ENCODE assay signal across 8 mouse cellular contexts in the genomic region with DNA sequence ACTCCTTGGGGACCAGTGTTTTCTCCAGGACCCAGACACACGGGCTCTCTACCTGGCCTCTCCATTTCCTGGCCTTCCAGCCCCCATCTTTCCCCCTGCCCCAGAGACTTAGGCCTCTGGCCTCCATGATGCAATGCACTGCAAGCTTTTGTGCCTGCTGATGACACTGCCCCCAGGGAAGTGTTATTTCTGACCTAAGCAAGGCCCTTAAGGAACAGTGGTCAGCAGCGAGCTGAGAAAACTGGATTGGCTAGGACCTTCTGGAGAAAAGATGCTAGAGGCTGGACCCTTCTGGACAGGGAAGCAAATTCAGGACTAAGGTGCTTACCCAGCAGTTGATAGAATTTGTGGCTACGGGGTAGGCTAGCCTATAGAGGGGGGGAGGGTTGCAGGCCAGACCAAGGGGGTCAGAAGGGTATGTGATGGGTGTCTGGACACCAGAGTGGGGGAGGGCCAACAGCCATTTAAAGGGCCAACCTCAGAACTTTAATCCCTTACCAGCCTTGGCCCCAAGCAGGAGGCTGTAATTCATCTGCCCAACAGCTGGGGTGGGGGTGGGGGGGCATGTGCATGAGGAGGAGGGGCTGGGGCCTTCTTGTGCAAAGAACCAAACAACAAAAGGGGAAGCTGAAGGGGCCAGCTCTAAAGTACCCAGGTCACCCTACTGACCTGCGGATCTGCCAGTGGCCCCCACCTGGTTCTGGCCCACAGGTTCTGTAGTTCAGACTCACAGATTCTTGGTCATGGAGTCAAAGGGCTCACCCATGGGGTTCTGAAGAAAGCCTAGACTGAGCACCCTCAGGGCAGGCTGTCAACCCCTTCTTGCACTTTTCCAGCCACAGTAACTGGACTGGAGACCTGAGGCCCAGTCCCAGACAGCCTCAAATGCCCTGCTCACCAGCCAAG. TPM values are rescaled to one million over a fixed set of nuclear protein-coding genes. Genes with fewer than 3 reads are reported as not detected.
DNase-seq lines count a peak whose midpoint lies in the region; ATAC-seq and TF ChIP-seq lines count a peak whose summit lies in the region.

No protein-coding gene starts in this region.

- H3K9ac ChIP-seq in hindbrain, embryonic 14.5 days = peak overlapping the region; percentile 99
- H3K9ac ChIP-seq in midbrain, embryonic 11.5 days (ENCODE audit: low read length) = peak overlapping the region; percentile 99

- H3K9me3 ChIP-seq in hindbrain, embryonic 14.5 days (ENCODE audit: control insufficient read depth, low read length) = no peaks in the 10 kb centered on the region
- no peaks in the 10 kb centered on the region for H3K9me3 ChIP-seq in midbrain, embryonic 11.5 days (ENCODE audit: control insufficient read depth, low read length)

- 63% methylated on average over 4 of the region's 4 CpGs for WGBS in spleen, adult 2 months
- WGBS in hindbrain, embryonic 14.5 days = 2% methylated on average over 4 of the region's 4 CpGs
- WGBS in midbrain, embryonic 11.5 days = 11% methylated on average over 4 of the region's 4 CpGs

- TF ChIP-seq CTCF in spleen, adult 2 months (IDR thresholded peaks at IDR 0.05; ENCODE audit: extremely low read depth, insufficient read depth, insufficient read length, insufficient replicate concordance) = no peak

- no peaks in the 10 kb centered on the region for H3K27me3 ChIP-seq in spleen, adult 2 months (ENCODE audit: control insufficient read depth, insufficient read depth, low read length)
- no peaks in the 10 kb centered on the region for H3K27me3 ChIP-seq in hindbrain, embryonic 14.5 days (ENCODE audit: control insufficient read depth, insufficient read depth, low read length)
- no peaks in the 10 kb centered on the region for H3K27me3 ChIP-seq in midbrain, embryonic 11.5 days (ENCODE audit: control insufficient read depth, insufficient read depth, low read length)

- peaks cover 11% of the 10 kb centered on the region; the same call in 1 of the 2 replicates for H3K4me1 ChIP-seq in spleen, adult 2 months (ENCODE audit: control insufficient read depth, insufficient read depth, insufficient read length)
- peaks cover 56% of the 10 kb centered on the region for H3K4me1 ChIP-seq in hindbrain, embryonic 14.5 days (replicated peaks; ENCODE audit: control insufficient read depth, insufficient read depth, low read length)
- peaks cover 53% of the 10 kb centered on the region for H3K4me1 ChIP-seq in midbrain, embryonic 11.5 days (ENCODE audit: control insufficient read depth, insufficient read depth, low read length)

- TF ChIP-seq POLR2A in spleen, adult 2 months (IDR thresholded peaks at IDR 0.05; ENCODE audit: low read depth, low read length) = no peak

- peak overlapping the region; percentile 32; the same call in 1 of the 2 replicates for H3K27ac ChIP-seq in spleen, adult 2 months (ENCODE audit: insufficient read depth, low read length)
- peak overlapping the region; percentile 100 for H3K27ac ChIP-seq in hindbrain, embryonic 14.5 days
- peak overlapping the region; percentile 99 for H3K27ac ChIP-seq in midbrain, embryonic 11.5 days (ENCODE audit: low read depth, low read length)

- peak overlapping the region; percentile 99 for H3K4me2 ChIP-seq in hindbrain, embryonic 14.5 days (replicated peaks)
- H3K4me2 ChIP-seq in midbrain, embryonic 11.5 days = peak overlapping the region; percentile 91

- ATAC-seq in hindbrain, embryonic 14.5 days (ENCODE audit: low FRiP score) = no peak
- ATAC-seq in midbrain, embryonic 11.5 days (ENCODE audit: low FRiP score) = no peak

- no peaks in the 10 kb centered on the region for H3K36me3 ChIP-seq in spleen, adult 2 months (ENCODE audit: control insufficient read depth, insufficient read depth, low read length)
- peaks cover 21% of the 10 kb centered on the region for H3K36me3 ChIP-seq in hindbrain, embryonic 14.5 days (replicated peaks; ENCODE audit: control insufficient read depth, insufficient read depth)
- H3K36me3 ChIP-seq in midbrain, embryonic 11.5 days (ENCODE audit: control insufficient read depth, insufficient read depth, low read length) = no peaks in the 10 kb centered on the region

- no peak overlapping the region; the same call in 1 of the 2 replicates for H3K4me3 ChIP-seq in spleen, adult 2 months (ENCODE audit: extremely low read depth, insufficient read depth, insufficient read length)
- H3K4me3 ChIP-seq in hindbrain, embryonic 14.5 days (replicated peaks; ENCODE audit: low read length) = peak overlapping the region; percentile 65
- H3K4me3 ChIP-seq in midbrain, embryonic 11.5 days (ENCODE audit: low read depth, low read length) = peak overlapping the region; percentile 84

- DNase-seq in cerebellum, adult 11-12 months = peak; percentile 61
- no peak for DNase-seq in cerebellum, postnatal 36 days
- DNase-seq in spleen, adult 2 months (ENCODE audit: low read depth in 1 of 2, low spot score in 2 of 2) = no peak
- no peak for DNase-seq in spleen, postnatal 14 days (ENCODE audit: low spot score in 2 of 2)
- DNase-seq in hindbrain, embryonic 14.5 days (ENCODE audit: low spot score) = no peak
- DNase-seq in midbrain, embryonic 11.5 days (ENCODE audit: low spot score, missing footprints) = no peak
- DNase-seq in Muller cell, postnatal 12 days (ENCODE audit: inconsistent ontology term) = no peak
- DNase-seq in right cerebral cortex, postnatal 36 days (ENCODE audit: low spot score in 2 of 2) = no peak

RNA-seq across cellular contexts. Expression of a gene that starts 1.2 kb away (rescaled TPM):
- 15.8 and 17.0 TPM in 2 replicates for polyA plus RNA-seq in spleen, adult 2 months (2012; rRNA removed)
- 26.8 and 33.0 TPM in 2 replicates for polyA plus RNA-seq in hindbrain, embryonic 14.5 days (2014; fragmentation: Nextera tagmentation; extraction: Ambion mirVana)
- 30.2 and 31.7 TPM in 2 replicates for polyA plus RNA-seq in midbrain, embryonic 11.5 days (2014; fragmentation: Nextera tagmentation; extraction: Ambion mirVana)

RNA-seq across cellular contexts. Expression of a gene that starts 16.6 kb away (rescaled TPM):
- 14.3 and 20.5 TPM in 2 replicates for polyA plus RNA-seq in spleen, adult 2 months (2012; rRNA removed)
- polyA plus RNA-seq in hindbrain, embryonic 14.5 days (2014; fragmentation: Nextera tagmentation; extraction: Ambion mirVana) = 5.4 and 7.7 TPM in 2 replicates
- 11.9 and 13.1 TPM in 2 replicates for polyA plus RNA-seq in midbrain, embryonic 11.5 days (2014; fragmentation: Nextera tagmentation; extraction: Ambion mirVana)

RNA-seq across cellular contexts. Expression of a gene that starts 19.2 kb away (rescaled TPM):
- 9.5 and 11.1 TPM in 2 replicates for polyA plus RNA-seq in spleen, adult 2 months (2012; rRNA removed)
- 23.9 and 26.7 TPM in 2 replicates for polyA plus RNA-seq in hindbrain, embryonic 14.5 days (2014; fragmentation: Nextera tagmentation; extraction: Ambion mirVana)
- polyA plus RNA-seq in midbrain, embryonic 11.5 days (2014; fragmentation: Nextera tagmentation; extraction: Ambion mirVana) = 44.6 and 50.5 TPM in 2 replicates

RNA-seq across cellular contexts. Expression of a gene that starts 19.4 kb away (rescaled TPM):
- 82.3 and 105 TPM in 2 replicates for polyA plus RNA-seq in spleen, adult 2 months (2012; rRNA removed)
- polyA plus RNA-seq in hindbrain, embryonic 14.5 days (2014; fragmentation: Nextera tagmentation; extraction: Ambion mirVana) = 117 and 130 TPM in 2 replicates
- polyA plus RNA-seq in midbrain, embryonic 11.5 days (2014; fragmentation: Nextera tagmentation; extraction: Ambion mirVana) = 120 and 130 TPM in 2 replicates

RNA-seq across cellular contexts. Expression of a gene that starts 45.5 kb away (rescaled TPM):
- polyA plus RNA-seq in spleen, adult 2 months (2012; rRNA removed) = 146 and 160 TPM in 2 replicates
- polyA plus RNA-seq in hindbrain, embryonic 14.5 days (2014; fragmentation: Nextera tagmentation; extraction: Ambion mirVana) = 67.5 and 76.6 TPM in 2 replicates
- 38.2 and 39.4 TPM in 2 replicates for polyA plus RNA-seq in midbrain, embryonic 11.5 days (2014; fragmentation: Nextera tagmentation; extraction: Ambion mirVana)

Comparison
In these comparisons a context has a peak if more than half of its experiments do, and no peak if none do; other contexts are left out.
1. H3K27ac ChIP-seq: peak in every context shown above with its lines; median percentile 100 in hindbrain, embryonic 14.5 days; 99 in midbrain, embryonic 11.5 days; 32 in spleen, adult 2 months.